Mouse (Mus musculus): Measurements from ENCODE around the gene Ankrd40.

Gene Ankrd40

DNA sequence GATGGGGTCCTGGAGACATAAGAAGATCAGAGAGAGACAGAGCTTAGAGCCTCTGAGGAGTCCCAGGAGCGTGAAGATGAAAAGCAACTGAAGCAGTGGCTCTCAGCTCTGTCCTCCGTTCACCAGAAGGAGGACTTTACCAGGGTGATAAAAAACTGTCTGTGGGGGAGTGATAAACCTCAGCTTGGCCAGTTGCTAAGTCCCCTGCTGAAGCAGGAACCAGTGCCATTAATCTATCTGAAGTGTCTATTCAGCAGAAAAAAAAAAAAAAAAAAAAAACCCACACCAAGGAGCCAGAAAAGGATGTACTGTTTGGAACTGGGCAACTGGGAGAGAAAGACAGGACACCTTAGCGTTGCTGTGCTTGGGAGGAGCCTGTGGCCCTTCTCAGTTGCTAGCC lies 23.3 kb downstream of the Ankrd40 start:
- no peak for DNase-seq (ENCODE audit: low spot score)

DNA sequence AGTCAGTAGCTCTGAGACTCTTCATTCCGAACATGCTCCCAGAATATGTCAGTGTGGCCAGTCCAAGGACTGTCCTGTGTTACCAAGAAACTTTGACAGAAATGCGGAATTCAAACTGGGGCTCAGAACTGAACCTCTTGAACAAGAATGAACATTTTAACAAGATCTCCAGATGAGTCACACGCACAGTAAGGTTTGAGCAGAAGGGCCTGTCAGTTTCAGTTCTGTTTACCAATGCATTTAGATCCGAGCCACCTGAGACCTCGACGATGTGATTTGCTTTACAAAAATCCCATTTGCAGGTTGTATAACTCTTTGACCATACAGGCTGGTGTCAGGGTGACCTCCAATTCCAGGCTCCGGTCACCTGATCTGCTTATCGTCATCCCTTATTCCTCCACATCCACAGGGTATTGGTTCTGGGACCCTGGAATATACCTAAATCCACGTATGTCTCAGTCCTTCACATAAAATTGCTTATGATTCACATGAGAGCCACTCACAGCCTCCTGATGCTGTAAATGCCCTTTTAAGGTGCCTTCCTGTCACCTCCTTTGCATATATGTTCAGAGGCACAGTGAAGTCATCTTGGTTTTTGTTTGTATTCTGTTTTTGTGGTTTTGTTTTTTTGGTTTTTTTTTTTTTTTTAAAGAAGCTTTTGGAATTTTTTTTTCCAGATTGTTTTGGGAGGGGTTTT lies 27.9 kb downstream of the Ankrd40 start:
- no peak for DNase-seq (ENCODE audit: low spot score)

- DNase-seq (ENCODE audit: low spot score): no peak
Observed at GRCm38 (mm10) chr11:94359168-94359567, 31.4 kb downstream of the Ankrd40 start.

GRCm38 (mm10) chr11:94361166-94361870 lies 33.5 kb downstream of the Ankrd40 start:
- DNase-seq (ENCODE audit: low spot score): no peak

DNA sequence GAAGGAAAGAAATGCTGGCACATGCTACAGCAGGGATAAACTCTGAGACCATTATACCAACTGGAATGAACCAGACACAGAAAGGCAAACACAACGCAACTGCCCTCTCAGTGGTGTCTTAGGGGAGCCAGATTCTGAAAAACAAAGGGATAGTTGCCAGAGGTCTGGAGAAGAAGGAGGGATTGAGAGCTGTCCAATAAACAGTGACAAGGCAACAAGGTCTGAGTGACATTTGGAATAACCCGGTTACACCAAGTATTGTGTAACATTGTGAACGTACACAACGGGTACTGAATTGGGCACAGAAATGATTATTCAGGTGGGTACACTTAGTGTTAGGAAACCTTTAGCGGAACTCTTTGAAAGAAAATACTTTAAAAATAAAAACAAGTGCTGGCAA lies 34.3 kb downstream of the Ankrd40 start:
- DNase-seq (ENCODE audit: low spot score): no peak

GRCm38 (mm10) chr11:94363690-94364089 lies 35.9 kb downstream of the Ankrd40 start:
- DNase-seq (ENCODE audit: low spot score): no peak

DNA sequence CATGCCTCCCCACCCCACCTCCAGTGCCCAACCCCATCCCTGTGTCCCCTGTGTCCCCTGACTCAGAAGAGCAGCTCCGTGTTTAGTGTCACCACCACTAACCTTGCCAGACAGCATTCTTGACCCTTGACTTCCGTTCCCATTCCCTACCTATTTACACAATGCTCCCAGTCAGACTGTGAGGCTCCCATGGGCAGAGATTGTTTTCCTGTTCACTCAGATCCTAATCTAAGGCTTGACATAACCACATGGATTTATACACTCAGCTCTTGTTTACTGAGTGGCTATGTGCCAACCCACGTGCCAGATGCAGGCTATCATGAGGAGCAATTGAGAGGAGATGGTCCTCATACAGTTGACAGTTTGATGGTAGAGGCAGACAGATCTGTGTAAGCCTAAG lies 37.5 kb downstream of the Ankrd40 start:
- DNase-seq (ENCODE audit: low spot score): no peak

- no peak for DNase-seq (ENCODE audit: low spot score)
Observed at GRCm38 (mm10) chr11:94369981-94370380, 42.2 kb downstream of the Ankrd40 start.

DNA sequence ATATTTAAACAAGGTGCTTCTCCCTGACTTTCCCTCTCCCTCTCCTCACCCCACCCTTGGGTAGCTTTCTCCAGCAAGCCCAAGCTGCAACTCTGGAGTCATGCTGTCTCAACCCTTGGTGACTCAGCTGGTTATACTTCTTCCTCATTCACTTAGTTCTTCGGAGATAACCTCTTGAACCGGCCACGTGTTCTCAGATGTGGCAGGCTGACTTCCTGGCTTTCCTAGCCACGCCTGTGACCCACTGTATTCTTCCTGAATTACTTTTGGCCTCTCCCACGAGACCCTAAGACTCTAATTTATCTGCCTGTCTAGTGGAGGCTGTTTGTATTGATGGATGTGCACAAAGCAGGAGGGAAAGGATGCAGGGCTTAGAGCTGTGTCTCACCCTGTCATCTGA lies 43.0 kb downstream of the Ankrd40 start:
- DNase-seq (ENCODE audit: low spot score): peak; percentile 73

GRCm38 (mm10) chr11:94374276-94374948 lies 46.6 kb downstream of the Ankrd40 start:
- no peak for DNase-seq (ENCODE audit: low spot score)

GRCm38 (mm10) chr11:94379061-94379460 lies 51.3 kb downstream of the Ankrd40 start:
- no peak for DNase-seq (ENCODE audit: low spot score)

DNA sequence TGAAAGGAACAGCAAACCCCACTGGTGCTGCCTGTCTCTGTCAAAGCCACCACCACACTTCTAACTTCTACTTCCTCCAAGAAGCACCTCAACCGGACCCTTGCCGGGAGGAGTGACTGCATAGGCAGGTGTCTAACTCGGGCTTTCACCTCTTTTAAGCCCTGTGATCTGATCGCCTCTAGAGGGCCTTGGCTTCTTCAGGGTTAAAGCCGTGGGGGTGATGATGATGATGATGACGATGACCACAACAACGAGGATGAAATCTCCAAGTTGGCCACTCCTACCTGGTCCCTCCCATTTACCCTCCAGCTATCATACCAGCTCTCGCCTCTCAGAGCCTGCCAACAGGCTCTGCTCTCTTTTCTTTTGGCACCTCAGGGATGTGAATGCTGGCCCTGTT lies 51.9 kb downstream of the Ankrd40 start:
- DNase-seq (ENCODE audit: low spot score): no peak

- DNase-seq (ENCODE audit: low spot score): peak; percentile 59
Observed at GRCm38 (mm10) chr11:94385977-94386771, 58.4 kb downstream of the Ankrd40 start.

GRCm38 (mm10) chr11:94387756-94388155 lies 60.0 kb downstream of the Ankrd40 start:
- DNase-seq (ENCODE audit: low spot score): no peak

DNA sequence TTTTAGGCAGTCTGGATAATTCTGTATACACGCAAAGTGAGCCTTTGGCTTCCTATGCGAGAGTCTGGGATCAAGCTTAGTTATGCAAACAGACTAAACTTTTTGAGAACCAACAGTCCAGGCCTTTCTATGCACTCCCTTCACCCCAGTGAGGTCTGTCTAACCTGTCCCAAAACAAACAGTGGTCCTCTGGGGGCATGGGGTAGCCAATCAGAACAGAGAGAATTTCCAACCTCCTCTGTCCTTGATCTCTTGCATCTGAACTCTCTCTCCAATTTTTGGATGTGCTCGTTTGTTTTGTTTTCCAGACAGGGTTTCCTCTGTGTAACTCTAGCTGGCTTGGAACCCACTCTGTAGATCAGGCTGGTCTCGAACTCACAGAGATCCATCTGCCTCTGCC lies 61.2 kb downstream of the Ankrd40 start:
- DNase-seq (ENCODE audit: low spot score): no peak

- no peak for DNase-seq (ENCODE audit: low spot score)
Observed at GRCm38 (mm10) chr11:94389724-94390396, 62.1 kb downstream of the Ankrd40 start.

DNA sequence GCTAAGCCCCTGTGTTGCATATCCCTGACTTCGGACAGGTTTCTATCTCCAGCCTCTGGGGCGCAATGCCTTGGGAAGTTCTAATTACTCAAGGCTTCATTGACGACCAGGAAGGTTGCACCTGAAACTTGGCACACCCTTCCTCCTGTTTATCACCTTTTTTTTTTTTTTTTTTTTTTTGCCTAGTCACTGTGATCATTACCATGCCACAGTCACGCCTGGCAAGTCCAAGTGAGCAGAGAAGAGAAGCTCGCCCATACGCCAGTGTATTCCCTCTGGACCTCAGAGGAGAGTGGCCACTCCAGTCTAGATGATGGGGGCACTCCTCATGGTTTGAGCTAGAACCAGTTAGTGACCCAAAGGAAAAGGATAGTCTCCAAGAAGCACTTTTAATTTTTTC lies 63.0 kb downstream of the Ankrd40 start:
- no peak for DNase-seq (ENCODE audit: low spot score)

Data from yolk sac, embryonic 10.5 days (tissue).